Mouse (Mus musculus) liver, adult 2 months (tissue): ENCODE measurements at regions not wholly inside any gene's neighbourhood (a gene's known extent, or its start where the extent isn't known, plus 50 kb on each side); places are given as distances from the start of the nearest gene placed in this dataset.

Experiments used
- CTCF ChIP-seq: fragments of 200-500 bp; IDR thresholded peaks from 2 replicates; pipeline ENCODE4 v1.5.1; 2011; ENCODE audit warnings: low read depth, low read length, control low read depth
- POLR2A ChIP-seq: fragments of 200-500 bp; IDR thresholded peaks from 2 replicates; pipeline ENCODE4 v1.6.1; 2011; ENCODE audit warnings: low read length, control low read depth; ENCODE audit not compliant: insufficient read depth; ENCODE audit errors: extremely low read depth

- TF ChIP-seq CTCF: no peak
- TF ChIP-seq POLR2A: no peak
Observed at GRCm38 (mm10) chr10:28010756-28011155, 63.9 kb upstream of the Ptprk start.
